Mouse (Mus musculus): ENCODE measurements at regions not wholly inside any gene's neighbourhood (a gene's known extent, or its start where the extent isn't known, plus 50 kb on each side); places are given as distances from the start of the nearest gene placed in this dataset.
"Not testable (repeated sequence)": the region's sequence is repeated elsewhere in the genome, so short reads cannot be mapped to it uniquely, and the experiment has no call there.

DNA sequence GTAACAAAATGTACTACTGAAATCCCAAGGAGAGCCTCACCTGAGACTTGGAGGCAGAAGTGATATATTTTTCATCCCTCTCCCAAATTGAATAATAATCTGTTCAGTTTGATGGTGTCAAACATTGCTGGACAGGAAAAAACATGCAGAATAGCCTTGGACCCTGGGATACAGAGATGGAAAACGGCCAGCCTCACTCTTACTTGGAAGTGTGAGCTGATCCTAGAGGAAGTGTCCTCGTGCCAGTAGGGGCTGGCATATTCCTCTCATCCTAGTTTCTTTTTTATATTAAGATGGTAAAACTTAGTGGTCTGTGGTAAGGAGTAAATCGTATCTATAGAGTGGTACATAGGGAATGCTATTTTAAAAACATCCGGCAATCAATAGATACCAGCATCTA is 107.6 kb upstream of the Mpdz start:
- no peak for DNase-seq (ENCODE audit: extremely low spot score, low read depth, low spot score)

DNA sequence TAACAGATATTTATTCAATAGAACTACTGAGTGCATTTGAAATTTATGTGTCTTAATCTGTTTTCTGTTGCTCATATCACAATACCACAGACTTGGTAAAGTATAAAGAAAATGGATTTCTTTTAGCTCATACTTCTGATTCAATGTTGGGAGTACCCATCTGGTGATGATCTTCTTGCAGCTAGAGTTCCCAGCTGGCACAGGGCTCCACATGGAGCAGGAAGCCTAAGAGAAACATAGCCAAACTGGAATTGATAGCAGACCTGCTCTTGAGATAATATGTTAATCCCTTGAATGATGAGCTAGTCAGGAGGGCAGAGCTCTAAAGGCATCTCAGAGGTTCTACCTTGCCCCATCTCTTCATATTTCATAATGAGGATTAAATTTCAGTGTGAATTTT is 97.9 kb upstream of the Mpdz start:
- no peak for DNase-seq (ENCODE audit: extremely low spot score, low read depth, low spot score)

DNA sequence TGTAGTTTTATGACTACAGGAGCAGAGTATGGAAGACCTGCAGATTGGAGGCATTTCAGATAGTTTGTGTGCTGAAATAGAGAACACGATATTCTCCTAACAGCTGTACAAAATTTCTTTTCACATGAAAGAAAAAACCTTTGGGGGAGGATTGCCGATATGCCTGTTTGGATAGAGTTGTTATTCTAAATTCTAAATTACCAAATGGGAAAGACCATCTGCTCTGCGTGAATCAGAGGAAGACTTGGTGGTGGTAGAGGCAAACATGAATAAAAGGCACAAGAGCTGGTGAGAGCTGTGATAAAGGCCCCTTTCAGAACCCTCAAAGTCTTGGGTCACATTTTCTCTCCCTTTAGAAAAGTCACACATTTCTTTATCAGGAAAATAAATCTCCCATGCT is 96.9 kb upstream of the Mpdz start:
- DNase-seq (ENCODE audit: extremely low spot score, low read depth, low spot score), result no peak

DNA sequence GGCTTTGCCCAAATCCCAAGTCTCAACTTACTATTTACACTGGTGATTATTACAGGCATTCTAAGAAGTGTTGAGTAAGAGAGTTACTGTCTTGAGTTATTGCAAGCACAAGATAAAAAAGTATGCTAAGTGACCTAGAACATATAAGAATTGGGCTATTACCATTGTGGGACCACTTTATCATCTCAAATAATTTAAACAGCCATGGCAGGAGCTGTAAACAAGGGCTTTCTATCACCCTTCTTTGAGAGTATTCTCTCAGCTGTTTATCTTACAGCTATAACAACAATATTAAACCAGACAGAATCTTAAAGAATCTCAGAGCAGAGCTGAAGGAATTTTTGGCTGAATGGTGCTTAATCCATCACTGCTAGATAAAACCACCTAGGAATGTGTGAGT is 94.2 kb upstream of the Mpdz start:
- DNase-seq (ENCODE audit: extremely low spot score, low read depth, low spot score), result no peak

DNA sequence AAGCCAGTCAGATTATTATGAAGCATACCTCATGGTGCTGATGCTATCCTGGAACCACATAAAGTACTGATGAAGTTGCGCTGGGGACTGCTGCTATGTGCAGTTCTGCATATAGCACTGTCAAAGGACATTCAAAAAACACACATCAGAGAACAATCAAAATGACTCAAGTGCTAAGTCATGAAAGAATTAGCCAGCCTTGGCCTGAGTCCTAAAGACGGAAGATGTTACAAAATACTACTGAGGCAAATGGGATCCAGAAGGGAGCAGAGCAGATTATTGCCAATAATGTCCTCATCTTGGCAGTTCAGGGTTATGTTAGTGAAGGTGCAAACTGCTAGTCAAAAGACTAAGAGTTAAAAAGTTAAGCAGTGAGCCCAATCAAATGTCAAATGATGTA is 87.9 kb upstream of the Mpdz start:
- no peak for DNase-seq (ENCODE audit: extremely low spot score, low read depth, low spot score)

DNA sequence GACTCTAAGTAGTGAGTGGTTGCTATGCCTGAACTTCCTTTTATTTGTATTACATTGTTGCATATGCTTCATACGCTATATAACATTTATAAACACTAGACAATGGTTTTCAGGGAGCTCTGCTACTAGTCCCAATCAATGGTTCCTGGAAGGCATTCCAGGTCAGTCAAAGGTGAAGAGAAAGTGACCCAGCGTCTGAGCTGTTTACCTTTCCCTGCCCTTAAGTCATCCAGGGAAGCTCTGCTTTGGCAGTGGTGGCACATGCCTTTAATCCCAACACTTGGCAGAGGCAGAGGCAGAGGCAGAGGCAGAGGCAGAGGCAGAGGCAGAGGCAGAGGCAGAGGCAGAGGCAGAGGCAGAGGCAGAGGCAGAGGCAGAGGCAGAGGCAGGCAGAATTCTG is 76.5 kb upstream of the Mpdz start:
- not testable (repeated sequence) for DNase-seq (ENCODE audit: extremely low spot score, low read depth, low spot score)

DNA sequence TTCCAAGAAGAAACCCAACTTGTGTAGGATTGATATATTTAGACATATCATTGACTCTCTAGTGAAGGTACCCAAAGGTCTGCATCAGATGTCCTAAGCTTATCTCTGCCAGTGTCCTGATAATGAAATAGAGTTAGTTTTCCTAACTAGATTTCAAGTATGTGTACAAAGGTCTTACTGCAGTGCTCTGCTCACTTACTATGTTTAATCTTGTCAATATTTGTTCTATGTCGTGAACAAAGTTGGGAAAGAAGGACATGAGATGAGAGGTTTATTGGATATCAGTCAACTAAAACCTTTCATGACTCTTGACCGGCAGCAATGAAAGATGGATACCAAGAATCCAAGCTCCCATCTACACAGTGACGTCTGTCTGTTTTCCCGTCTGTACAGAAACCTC is 71.9 kb upstream of the Mpdz start:
- no peak for DNase-seq (ENCODE audit: extremely low spot score, low read depth, low spot score)

DNA sequence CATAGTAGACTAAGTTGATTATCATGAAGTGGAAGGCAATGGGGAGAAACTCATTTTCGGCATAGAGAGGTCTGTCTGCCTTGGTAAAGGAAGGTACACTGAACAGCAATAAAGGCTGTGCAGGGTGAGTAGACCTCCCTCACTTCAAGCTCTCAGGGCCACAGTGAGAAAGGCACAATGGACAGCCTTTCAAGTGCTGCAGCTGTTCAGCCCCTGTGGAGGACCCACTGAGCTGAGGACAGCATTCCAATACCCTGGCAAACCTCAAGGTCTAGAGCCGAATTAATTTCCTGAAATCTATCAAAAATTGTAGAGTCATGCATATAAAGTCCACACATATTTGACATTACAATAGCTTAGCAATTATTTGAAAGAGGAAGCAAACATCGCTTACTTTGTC is 69.8 kb upstream of the Mpdz start:
- DNase-seq (ENCODE audit: extremely low spot score, low read depth, low spot score), result no peak

DNA sequence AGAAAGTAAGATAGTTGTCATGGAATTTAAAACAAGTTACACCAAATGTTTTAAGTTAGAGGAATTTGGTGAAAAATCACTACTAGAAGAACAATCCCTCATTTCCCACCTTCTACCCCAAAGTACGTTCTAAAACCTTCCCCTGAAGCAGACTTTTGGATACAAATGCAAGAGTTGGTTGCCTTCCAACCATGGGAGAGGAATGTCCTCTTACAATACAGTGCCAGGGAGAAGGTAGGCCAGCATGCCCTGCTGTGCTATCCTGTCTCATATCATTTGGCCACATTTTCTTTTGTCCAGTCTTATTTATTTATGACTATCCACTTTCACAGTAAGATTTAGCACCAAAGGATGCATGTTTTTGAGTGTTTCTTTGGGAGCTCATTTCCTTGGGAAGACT is 66.2 kb upstream of the Mpdz start:
- DNase-seq (ENCODE audit: extremely low spot score, low read depth, low spot score), result no peak

DNA sequence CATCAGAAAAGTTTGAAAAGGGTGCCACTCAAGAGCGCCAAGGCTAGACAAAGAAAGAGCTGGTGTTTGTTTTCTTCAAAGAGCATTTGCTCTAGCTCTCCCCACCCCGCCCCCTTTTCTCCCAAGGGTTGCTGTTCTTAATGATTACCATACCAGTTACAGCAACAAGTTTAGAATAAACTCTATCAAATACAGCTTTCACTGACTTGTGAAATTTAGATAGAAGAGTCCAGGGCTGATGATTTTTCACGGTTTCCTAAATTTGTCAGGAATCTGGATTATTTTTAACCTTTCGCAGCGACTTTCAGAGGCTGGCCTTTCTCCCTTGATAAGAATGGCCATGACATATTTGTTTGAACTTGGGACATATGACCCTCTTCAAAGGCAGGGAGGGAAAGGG is 64.2 kb upstream of the Mpdz start:
- no peak for DNase-seq (ENCODE audit: extremely low spot score, low read depth, low spot score)

DNA sequence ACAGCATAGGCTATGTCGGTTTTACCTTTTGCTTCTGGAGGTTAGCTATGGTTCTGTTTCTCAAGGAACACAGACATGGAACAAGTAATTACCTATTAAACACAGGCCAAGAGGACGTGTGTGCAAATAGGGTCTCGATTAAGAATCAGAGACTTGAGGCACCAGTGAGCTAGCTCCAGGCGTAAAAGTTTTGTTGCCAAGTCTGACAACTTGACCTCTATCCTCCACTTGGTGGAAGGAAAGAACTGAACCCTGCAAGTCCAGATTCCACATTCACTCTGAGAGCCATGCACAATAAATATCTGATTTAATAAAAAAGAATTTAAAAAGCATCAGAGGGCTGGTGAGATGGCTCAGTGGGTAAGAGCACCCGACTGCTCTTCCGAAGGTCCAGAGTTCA is 63.7 kb upstream of the Mpdz start:
- DNase-seq (ENCODE audit: extremely low spot score, low read depth, low spot score), result no peak

DNA sequence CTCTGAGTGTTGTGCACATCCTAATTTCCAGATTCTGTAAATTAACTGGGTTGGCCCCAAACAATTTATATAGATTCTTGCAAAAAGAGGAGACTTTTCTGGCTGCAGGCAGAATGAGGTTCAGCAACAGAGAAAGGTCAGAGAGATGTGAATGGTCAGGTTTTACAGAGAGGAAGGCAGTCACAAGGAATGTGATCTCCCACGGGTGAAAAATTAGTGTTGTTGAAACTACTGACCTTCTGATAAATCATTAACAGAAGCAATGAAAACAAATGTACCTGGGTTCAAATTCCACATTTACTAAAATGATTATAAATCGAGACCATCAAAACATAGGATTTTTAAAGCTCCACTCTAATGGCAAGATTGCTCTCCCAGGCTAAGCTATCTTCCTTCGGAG is 62.5 kb upstream of the Mpdz start:
- DNase-seq (ENCODE audit: extremely low spot score, low read depth, low spot score), result no peak

DNA sequence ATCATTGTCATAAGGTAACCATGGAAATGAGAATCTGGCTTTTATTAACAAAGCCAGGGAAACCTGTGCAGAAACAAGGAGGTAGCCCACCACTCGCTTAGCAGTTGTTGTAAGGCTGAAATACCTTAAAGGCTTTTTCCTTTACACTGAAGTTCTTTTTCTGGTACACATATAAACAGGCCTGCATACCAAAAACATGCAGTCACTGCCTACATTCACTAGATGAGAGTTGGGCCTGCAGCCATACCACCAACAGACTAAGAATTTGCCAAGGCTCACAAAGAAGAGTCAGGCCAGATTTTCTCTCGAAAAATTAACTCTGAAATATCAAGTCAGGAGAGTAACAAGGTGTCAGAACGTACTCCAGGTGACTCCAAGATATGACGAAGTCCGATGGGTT is 61.3 kb upstream of the Mpdz start:
- DNase-seq (ENCODE audit: extremely low spot score, low read depth, low spot score), result no peak

DNA sequence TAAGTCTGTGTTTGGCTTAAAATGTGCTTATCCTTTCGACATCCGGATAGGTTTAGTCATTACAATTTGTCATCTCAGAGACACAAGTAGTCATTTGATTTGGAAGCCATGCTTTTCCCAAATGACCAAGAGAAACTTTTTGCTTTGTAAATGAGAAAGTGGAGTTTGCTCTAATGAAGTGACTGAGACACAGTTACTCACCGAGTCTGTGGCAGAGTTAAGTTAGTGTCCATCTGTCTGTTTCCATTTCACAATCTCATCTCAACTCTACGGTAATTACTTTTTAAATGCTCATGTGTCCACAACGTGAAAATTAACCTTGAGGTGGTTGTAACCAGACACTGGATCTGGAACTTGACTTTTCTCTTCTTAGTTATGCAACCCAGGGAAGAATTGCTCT is 59.2 kb upstream of the Mpdz start:
- DNase-seq (ENCODE audit: extremely low spot score, low read depth, low spot score), result no peak

DNA sequence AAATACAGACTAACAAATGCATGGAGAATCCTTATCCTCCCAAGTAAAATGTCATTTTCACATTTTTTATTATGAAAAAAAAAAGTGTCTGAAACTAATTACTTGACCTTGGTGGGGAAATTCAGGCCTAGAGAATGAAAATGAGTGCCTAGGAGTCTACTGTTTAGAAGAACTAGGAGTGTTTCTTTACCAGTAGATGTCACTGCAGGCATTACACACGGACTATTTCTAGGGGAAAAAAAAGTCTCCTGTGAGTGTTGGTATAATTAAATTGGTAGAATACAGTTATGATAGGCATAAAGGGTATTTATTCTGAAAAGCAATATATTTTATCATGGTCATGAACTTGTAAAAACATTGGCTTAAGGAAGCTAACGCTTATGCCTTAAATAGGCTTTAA is 55.5 kb upstream of the Mpdz start:
- DNase-seq (ENCODE audit: extremely low spot score, low read depth, low spot score), result no peak

DNA sequence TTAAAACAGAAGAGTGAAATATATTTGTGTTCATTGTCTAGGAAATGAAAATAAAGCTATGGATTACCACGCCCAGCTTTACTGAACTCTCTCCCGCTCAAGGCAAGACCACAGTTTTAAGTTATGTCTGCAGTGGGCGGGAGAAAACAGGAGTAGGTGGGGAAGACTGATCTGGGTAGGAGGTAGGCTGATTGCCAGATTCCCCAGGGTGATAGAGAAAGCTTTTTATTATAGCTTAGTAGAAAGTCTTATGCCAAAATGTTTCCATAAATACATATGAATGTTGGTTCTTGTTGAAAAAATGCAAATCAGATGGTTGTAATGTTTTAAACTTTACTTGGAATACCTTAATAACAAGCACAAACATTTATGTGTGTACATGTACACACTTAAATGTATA is 50.2 kb upstream of the Mpdz start:
- DNase-seq (ENCODE audit: extremely low spot score, low read depth, low spot score), result no peak
